Mouse (Mus musculus) gastrocnemius, postnatal 4 days (tissue): ENCODE measurements around the gene Klhl3. TPM values are rescaled to one million over a fixed set of nuclear protein-coding genes. Genes with fewer than 3 reads are reported as not detected.

Source experiments
- DNase-seq, 2 experiments: peaks; one replicate each; pipeline ENCODE4 v3.0.0; 2021 to 2022; ENCODE audit warnings: low spot score in 2 of 2, mixed read lengths in 2 of 2
- microRNA-seq: library from miRNA; unstranded; fragments of <30 nt; microRNA quantifications from one replicate; pipeline ENCODE4 v1.2.0, GENCODE M21; 2021
- total RNA-seq, 2 experiments: library from RNA; stranded (reverse); gene quantifications; 2 replicates each; pipeline ENCODE4 v1.2.3; 2021

Gene Klhl3
- total RNA-seq, 2 experiments from 2014 or later, result 2.9 to 3.7 TPM

GRCm38 (mm10) chr13:57977721-57978120 is 135.7 kb downstream of the Klhl3 start:
- no peak for DNase-seq

- DNase-seq, result no peak
Observed at GRCm38 (mm10) chr13:57965658-57966057, 147.7 kb downstream of the Klhl3 start.

- no peak for DNase-seq
Observed at GRCm38 (mm10) chr13:57960254-57960653, 153.1 kb downstream of the Klhl3 start.

GRCm38 (mm10) chr13:57959806-57960205 is 153.6 kb downstream of the Klhl3 start:
- DNase-seq, result no peak

Small RNAs within 50 kb of the gene (microRNA-seq; reads per million reads assigned to microRNA genes)
- gene Mir874, result 48.7 reads per million, percentile 44 among the genes with 10 or more reads in this experiment

Other genes with a start within 250 kb of the Klhl3 start
- gene Spock1, start 205.3 kb downstream of the Klhl3 start, total RNA-seq, result under 1 TPM; 0.47 to 0.52 TPM
- 100 to 1,000 TPM; 134 TPM for gene Hnrnpa0, start 15.0 kb upstream of the Klhl3 start, total RNA-seq
- 10 to 100 TPM; 10.8 to 13.9 TPM for gene Idnk, start 44.1 kb upstream of the Klhl3 start, total RNA-seq
- gene Ubqln1, start 102.1 kb upstream of the Klhl3 start, total RNA-seq, result 10 to 100 TPM; 66.4 to 70.1 TPM
- gene Gkap1, start 162.1 kb upstream of the Klhl3 start, total RNA-seq, result 10 to 100 TPM; 35.1 to 40.8 TPM
- gene Kif27, start 245.5 kb upstream of the Klhl3 start, total RNA-seq, result 1 to 10 TPM in 1 of 2 experiments, under 1 TPM in 1; 0.81 to 1.0 TPM